Mouse (Mus musculus): ENCODE data around the gene Rere.

DNA sequence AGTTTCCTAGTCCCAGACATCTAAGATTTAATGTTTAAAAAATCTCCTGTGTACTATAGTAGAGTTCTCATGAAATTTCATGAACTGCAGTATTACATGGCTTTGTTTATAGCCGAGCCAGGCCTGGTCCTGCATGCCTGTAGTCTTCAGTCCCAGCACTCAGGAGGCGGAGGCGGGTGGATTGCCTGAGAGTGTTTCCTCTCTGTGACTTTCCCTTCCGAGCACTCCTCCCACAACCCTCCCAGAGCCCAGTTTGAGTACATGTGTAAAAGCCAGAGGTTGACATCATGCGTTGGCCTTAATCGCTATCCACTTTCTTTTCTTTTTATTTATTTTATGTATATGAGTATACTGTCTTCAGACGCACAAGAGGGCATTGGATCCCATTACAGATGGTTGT is 250.4 kb downstream of the Rere start:
- no peak for TF ChIP-seq CTCF (IDR thresholded peaks at IDR 0.05; ENCODE audit: control insufficient read depth, insufficient read depth, insufficient replicate concordance, low read depth, low read length)
- TF ChIP-seq POLR2A (IDR thresholded peaks at IDR 0.05; ENCODE audit: control insufficient read depth, low read depth, low read length) = no peak
